Mouse (Mus musculus) embryonic stem cell, embryonic (primary cell): ENCODE data around the gene Vps41.

Experiments
- CTCF ChIA-PET, 4 experiments: fragments of 300-600 bp in 2 of 4; fragments of 350-600 bp in 2 of 4; sonication (Branson Sonifier 250); formaldehyde crosslinking; loops; one replicate each; lab custom pipeline; 2022; ENCODE audit warnings: inconsistent platforms in 2 of 4; lab: Charles Lee
- POLR2A ChIA-PET, 4 experiments: fragments of 300-600 bp in 2 of 4; fragments of 350-600 bp in 2 of 4; sonication (Branson Sonifier 250); formaldehyde crosslinking; loops; one replicate each; lab custom pipeline; 2022; ENCODE audit warnings: antibody characterized with exemption in 4 of 4, inconsistent platforms in 1 of 4; lab: Charles Lee

Gene Vps41

DNA sequence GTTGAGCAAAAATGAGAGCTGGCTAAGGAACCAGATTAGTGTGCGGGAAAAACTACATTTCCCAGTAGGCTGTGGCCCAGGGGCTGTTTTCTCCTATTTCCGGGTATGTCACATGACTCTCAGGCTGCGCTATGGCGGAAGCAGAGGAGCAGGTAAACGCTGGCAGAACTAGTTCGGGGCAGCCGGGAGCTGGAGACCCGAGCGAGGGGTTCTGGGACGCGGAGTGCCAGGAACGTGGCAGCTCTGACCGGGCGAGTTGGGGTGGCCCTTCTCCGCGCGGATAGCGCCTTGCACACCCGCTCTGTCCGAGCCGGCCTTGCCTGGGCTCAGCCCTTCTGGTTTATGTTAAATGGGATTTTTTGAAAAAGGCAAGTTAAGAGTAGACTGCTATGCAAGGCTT, at the start of gene Vps41:
Gene Vps41 (plus strand): TSS at position 102 of the 400 bp plus-strand sequence.
- CTCF ChIA-PET, result interaction anchor here in 2 of 4 experiments (0.6 to 0.7 kb wide), 2 partner anchors 18 to 349 kb away, joined by 3 read pairs; no protein-coding TSS in a partner anchor
- POLR2A ChIA-PET, result interaction anchor here (0.6 to 1.8 kb wide), 17 partner anchors 9 to 421 kb away, joined by 3 to 7 read pairs (median 3); no protein-coding TSS in a partner anchor

DNA sequence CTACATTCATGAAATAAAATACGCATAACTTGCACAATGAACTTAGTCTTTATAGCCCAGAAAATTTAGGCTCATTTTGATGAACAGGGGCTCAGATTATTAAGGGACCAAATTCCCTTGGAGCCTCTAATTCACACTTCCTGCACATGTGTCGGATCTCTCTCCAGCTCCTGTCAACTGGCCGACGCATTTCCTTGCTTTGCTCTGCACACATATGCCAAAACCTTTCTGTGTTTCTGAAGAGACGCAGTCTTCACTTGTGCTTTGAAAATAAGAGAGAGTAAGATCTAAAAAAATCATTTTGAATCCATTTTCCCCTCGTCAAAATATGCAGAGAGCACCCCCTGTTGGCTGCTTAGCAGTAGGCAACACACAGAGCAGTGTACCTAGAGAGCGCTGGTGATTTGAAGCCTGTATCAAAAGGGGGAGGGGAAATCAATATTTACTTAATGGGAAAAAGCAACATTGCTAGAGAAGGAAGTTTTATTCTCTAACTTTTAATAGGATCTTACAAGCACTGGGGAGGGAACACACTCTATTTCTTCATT, 18.5 kb upstream of the Vps41 start:
- CTCF ChIA-PET, result interaction anchor here in 1 of 4 experiments (0.7 kb wide), 1 partner anchor 18 kb away, joined by 3 read pairs; the partner anchor contains the start of gene Vps41
- POLR2A ChIA-PET, result interaction anchor here in 1 of 4 experiments (0.6 kb wide), 1 partner anchor 19 kb away, joined by 4 read pairs; the partner anchor contains the start of gene Vps41

GRCm38 (mm10) chr13:18711685-18712084, 5.4 kb upstream of the Vps41 start:
- ChIA-PET POLR2A (no interaction called here), CTCF (no interaction called here)

GRCm38 (mm10) chr13:18716707-18717106, 379 bp upstream of the Vps41 start:
- ChIA-PET POLR2A (interaction anchor here (0.7 to 1.8 kb wide), 15 partner anchors 10 to 421 kb away, joined by 3 to 7 read pairs (median 3); no protein-coding TSS in a partner anchor), CTCF (interaction anchor here in 2 of 4 experiments (0.6 to 0.7 kb wide), 2 partner anchors 18 to 349 kb away, joined by 3 read pairs; no protein-coding TSS in a partner anchor)

- POLR2A ChIA-PET, result interaction anchor here in 1 of 4 experiments (1.1 kb wide), 1 partner anchor 8 kb away, joined by 4 read pairs; no protein-coding TSS in a partner anchor
- CTCF ChIA-PET, result no interaction called here
Measured at GRCm38 (mm10) chr13:18718461-18718860, 1.4 kb downstream of the Vps41 start.

- POLR2A ChIA-PET, result interaction anchor here in 2 of 4 experiments (0.9 to 1.2 kb wide), 2 partner anchors 10 to 14 kb away, joined by 3 read pairs; partner anchors contain the start of gene Vps41 (in 1 of the 2)
- CTCF ChIA-PET, result no interaction called here
Measured at GRCm38 (mm10) chr13:18730666-18731065, 13.6 kb downstream of the Vps41 start.

GRCm38 (mm10) chr13:18736590-18736989, 19.5 kb downstream of the Vps41 start:
- CTCF ChIA-PET, result no interaction called here
- POLR2A ChIA-PET, result interaction anchor here in 1 of 4 experiments (0.5 to 1.3 kb wide), 3 partner anchors 8 to 121 kb away, joined by 3 to 5 read pairs (median 3); partner anchors contain the start of gene Vps41

DNA sequence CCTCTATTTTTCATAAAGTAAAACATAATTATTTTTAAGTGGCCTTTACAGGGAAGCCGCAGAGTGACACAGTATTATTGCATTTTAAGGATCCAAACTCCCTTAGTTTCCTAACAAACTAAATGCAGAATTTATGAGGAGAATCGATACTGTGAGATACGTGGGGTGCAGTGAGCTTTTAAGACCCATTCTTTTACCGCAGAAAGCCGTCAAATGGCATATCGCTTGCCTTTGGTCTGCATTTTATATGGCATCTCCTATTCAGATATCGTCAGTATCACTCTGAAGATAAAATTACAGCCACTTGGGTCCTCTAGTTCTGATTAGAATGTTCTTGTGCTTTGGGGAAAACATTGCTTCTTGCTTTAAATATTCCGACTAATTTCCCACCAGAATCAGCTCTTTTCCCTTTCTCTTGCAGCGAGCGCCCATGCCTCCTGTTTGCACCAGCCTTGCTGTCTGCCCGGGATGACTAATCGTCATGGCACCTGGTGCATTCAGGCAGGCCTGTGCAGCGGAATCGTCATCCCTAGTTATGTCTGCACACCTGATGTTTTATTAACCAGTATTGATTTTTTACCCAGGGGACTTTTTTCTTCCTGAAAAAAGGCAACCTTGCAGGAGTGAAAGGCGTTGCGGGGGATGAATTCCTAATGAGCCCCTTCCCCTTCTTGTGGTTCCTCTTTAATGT, 26.6 kb downstream of the Vps41 start:
- CTCF ChIA-PET, result no interaction called here
- POLR2A ChIA-PET, result interaction anchor here in 1 of 4 experiments (1.2 kb wide), 1 partner anchor 10 kb away, joined by 3 read pairs; no protein-coding TSS in a partner anchor

GRCm38 (mm10) chr13:18744266-18744652, 27.2 kb downstream of the Vps41 start:
- POLR2A ChIA-PET, result interaction anchor here in 1 of 4 experiments (1.2 kb wide), 1 partner anchor 10 kb away, joined by 3 read pairs; no protein-coding TSS in a partner anchor
- CTCF ChIA-PET, result no interaction called here

DNA sequence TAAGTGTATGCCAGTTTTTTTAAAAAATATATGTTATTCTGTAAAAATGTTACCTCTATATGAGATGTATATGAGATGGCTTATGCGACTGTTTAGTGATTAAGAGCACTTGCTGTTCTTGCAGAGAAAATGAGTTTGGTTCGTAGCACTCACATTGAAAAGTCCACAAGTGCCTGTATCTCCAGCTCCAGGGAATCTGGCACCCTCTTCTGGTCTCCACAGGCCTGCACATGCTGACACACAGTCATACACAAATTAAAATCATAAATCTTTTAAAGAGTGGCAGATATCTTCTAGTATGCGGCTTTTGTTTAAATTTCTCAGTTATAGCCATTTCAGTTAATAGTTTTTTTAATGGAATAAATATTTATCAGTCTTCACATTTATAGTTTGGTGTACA, 40.9 kb downstream of the Vps41 start:
- ChIA-PET CTCF (no interaction called here), POLR2A (no interaction called here)

DNA sequence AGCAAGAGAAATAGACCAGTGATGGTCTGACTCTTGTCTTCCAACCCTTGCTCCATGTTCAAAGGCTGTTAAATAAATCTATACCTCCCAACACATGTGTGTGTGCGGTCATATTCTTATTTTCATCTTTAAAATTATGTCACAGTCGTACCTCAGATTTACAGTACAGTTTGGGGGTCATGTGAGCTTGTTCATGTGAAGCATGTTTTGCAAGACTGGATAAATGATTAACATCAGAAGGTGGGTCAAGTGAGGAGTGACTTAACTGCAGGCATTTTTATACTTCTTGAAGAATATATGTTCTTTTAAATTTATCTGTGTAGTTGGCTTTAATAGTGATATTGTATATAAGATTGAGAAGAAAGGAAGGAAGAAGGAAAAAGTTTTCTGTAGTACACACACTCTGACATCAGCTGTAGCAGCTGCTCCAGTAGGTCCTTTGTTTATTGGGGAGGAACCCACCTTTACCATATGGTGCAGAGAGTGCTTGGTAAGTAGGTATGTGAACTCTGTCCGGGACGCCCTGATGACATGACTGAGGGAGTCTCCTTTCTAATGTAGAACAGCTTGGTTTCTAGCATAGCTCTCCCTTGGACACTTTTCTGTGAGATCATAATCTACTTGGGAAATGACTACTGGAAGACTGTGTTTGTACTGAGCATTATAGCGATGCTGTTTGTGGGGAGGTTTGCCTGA, 42.4 kb downstream of the Vps41 start:
- CTCF ChIA-PET, result no interaction called here

GRCm38 (mm10) chr13:18761452-18761851, 44.4 kb downstream of the Vps41 start:
- POLR2A ChIA-PET, result no interaction called here
- CTCF ChIA-PET, result no interaction called here

More for the DNA sequence above, 42.4 kb downstream of the Vps41 start:
- POLR2A ChIA-PET, result no interaction called here

GRCm38 (mm10) chr13:18767893-18768292, 50.8 kb downstream of the Vps41 start:
- POLR2A ChIA-PET, result interaction anchor here in 1 of 4 experiments (0.7 kb wide), 1 partner anchor 291 kb away, joined by 3 read pairs; no protein-coding TSS in a partner anchor

DNA sequence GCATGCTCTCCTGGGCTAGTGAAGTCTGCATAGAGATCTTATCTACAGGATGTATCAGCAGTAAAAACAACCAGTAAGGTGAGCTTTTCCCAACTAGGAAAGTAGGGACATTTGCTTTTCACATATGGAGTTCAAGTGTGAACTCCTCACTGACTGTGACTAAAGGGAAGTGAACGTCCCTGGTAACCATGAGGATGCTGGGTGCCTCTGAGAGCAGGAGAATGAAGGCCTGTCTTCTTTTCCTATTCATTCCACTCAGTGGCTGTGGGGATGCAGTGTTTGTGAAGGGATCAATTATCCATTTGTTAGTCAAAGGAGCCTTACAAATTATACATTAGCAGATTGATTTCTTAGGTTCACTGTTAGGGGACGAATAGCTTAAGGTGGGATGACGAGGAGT, 51.4 kb downstream of the Vps41 start:
- ChIA-PET POLR2A (interaction anchor here in 1 of 4 experiments (0.7 kb wide), 1 partner anchor 292 kb away, joined by 3 read pairs; no protein-coding TSS in a partner anchor), CTCF (no interaction called here)

More at GRCm38 (mm10) chr13:18767893-18768292, 50.8 kb downstream of the Vps41 start:
- CTCF ChIA-PET, result interaction anchor here in 1 of 4 experiments (0.5 kb wide), 1 partner anchor 948 kb away, joined by 3 read pairs; no protein-coding TSS in a partner anchor

DNA sequence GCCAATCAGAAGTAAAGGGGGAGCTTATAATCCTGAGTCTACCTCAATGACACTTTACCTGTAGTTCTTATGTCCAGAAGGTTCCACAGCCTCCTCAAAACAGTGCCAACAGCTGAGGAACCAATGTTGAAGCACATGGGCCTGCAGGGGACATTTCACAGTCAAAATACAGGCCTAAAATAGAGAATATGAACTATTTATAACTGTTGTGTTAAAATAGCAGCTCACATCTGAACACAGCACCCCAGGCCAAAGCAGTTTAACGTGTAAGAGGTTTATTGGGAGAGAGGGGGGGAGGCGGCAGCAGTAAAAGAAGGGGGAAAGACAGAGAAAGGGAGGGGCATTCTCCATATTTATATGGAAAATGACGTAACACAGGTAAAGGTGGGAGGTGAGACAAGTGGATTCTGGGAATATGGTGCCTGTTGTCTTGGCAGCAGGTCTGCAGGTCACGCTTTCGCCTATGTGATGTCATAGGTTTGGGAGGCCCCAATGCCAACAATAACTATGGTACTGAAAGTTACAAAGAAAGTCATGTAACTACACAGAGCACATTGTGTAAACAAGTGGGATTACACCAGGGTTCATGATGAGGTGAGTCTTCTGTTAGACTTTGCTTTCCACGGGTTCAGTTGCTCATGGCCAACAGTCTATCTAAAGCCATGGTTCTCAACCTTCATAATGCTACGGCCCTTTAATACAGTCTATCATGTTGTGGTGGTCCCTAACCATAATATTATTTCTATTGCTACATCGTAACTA, 56.5 kb downstream of the Vps41 start:
- CTCF ChIA-PET, result no interaction called here
- POLR2A ChIA-PET, result no interaction called here

DNA sequence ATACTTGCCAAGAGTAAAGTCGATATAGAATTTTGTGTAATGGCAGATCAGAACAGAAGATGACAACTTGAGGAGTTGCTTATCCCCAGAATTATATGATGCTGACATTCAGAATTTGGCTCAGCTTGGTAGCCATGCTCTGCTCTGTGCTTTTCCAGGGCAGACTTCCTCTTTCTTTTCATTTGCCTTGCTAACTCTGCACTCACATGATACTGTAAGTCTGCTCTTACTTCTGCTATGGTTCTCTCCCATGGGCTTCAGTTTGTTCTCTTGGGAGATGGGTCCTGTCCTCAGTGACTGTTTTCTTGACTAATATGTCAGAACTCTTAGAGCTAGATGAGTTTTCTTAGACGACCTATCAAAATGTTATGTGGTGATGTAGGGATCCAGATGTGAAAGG, 64.2 kb downstream of the Vps41 start:
- POLR2A ChIA-PET, result interaction anchor here in 1 of 4 experiments (1.2 kb wide), 1 partner anchor 26 kb away, joined by 3 read pairs; no protein-coding TSS in a partner anchor
- CTCF ChIA-PET, result no interaction called here

DNA sequence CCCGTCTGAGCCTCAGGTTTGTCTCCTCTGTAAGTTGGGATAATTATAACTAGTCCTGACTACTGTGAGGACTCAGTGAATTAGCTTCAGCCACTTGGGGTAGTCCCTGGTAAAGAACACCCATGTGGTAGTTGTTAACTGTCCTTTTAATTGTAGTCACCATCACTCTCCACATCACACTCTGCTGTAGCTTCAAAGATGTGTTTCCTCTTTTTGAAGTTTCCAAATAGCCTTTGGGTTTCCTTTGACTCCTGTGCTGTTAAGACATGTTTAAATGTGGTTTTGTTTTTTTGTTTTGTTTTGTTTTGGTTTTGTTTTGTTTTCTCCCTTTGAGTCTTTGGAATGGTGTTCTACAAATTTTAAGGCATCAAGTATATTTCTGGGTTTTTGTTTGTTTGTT, 68.6 kb downstream of the Vps41 start:
- ChIA-PET CTCF (no interaction called here), POLR2A (interaction anchor here in 1 of 4 experiments (0.6 kb wide), 1 partner anchor 41 kb away, joined by 4 read pairs; no protein-coding TSS in a partner anchor)

GRCm38 (mm10) chr13:18788040-18788439, 71.0 kb downstream of the Vps41 start:
- ChIA-PET POLR2A (interaction anchor here in 1 of 4 experiments (1.3 kb wide), 1 partner anchor 16 kb away, joined by 3 read pairs; no protein-coding TSS in a partner anchor), CTCF (no interaction called here)
